Mouse (Mus musculus) kidney, embryonic 15.5 days (tissue): ENCODE data around the gene Klhl26. TPM values are rescaled to one million over a fixed set of nuclear protein-coding genes. Genes with fewer than 3 reads are reported as not detected.

Experiments
- ATAC-seq: fragments of 200-750 bp; cut with Nextera tagmentation; replicated peaks from 2 replicates; pipeline ENCODE4 v1.8.0; 2017; ENCODE audit warnings: moderate TSS enrichment; ENCODE audit not compliant: low FRiP score
- H3K27ac ChIP-seq: fragments of 300-500 bp; sonication (generic); 2 replicates; pipeline ENCODE4 v1.5.1; 2015; ENCODE audit warnings: mild to moderate bottlenecking, inconsistent platforms
- H3K27me3 ChIP-seq: fragments of 300-500 bp; sonication (generic); 2 replicates; pipeline ENCODE4 v1.6.1; 2015; ENCODE audit warnings: inconsistent platforms
- H3K36me3 ChIP-seq: fragments of 300-500 bp; sonication (generic); 2 replicates; pipeline ENCODE4 v1.6.1; 2015; ENCODE audit warnings: inconsistent platforms
- H3K4me1 ChIP-seq: fragments of 300-500 bp; sonication (generic); 2 replicates; pipeline ENCODE4 v1.6.1; 2015; ENCODE audit warnings: inconsistent platforms
- H3K4me2 ChIP-seq: fragments of 300-500 bp; sonication (generic); 2 replicates; pipeline ENCODE4 v1.6.1; 2015; ENCODE audit warnings: moderate library complexity, mild to moderate bottlenecking, inconsistent platforms
- H3K4me3 ChIP-seq: fragments of 300-500 bp; sonication (generic); replicated peaks from 2 replicates; pipeline ENCODE4 v1.5.1; 2015; ENCODE audit warnings: mild to moderate bottlenecking, inconsistent platforms
- H3K9ac ChIP-seq: fragments of 300-500 bp; sonication (generic); 2 replicates; pipeline ENCODE4 v1.6.1; 2015; ENCODE audit warnings: mild to moderate bottlenecking, inconsistent platforms
- H3K9me3 ChIP-seq: fragments of 300-500 bp; sonication (generic); replicated peaks from 2 replicates; pipeline ENCODE4 v1.6.1; 2016; ENCODE audit warnings: inconsistent platforms
- WGBS: fragments of 180-500 bp; shearing (Covaris S2); methylation state at CpG from one replicate; pipeline ENCODE4 v1.1.7; 2015; ENCODE audit warnings: mixed read lengths; 5-methylcytosine and 5-hydroxymethylcytosine counted together
- polyA plus RNA-seq: library from polyadenylated mRNA; unstranded; fragments of >200 nt; fragmentation: Nextera tagmentation; extraction: Ambion mirVana; gene quantifications from 2 replicates; pipeline ENCODE4 v1.2.1, GENCODE M21; 2015

The Klhl26 gene
- polyA plus RNA-seq, 1 experiment from 2014 or later: 23.5 TPM

DNA sequence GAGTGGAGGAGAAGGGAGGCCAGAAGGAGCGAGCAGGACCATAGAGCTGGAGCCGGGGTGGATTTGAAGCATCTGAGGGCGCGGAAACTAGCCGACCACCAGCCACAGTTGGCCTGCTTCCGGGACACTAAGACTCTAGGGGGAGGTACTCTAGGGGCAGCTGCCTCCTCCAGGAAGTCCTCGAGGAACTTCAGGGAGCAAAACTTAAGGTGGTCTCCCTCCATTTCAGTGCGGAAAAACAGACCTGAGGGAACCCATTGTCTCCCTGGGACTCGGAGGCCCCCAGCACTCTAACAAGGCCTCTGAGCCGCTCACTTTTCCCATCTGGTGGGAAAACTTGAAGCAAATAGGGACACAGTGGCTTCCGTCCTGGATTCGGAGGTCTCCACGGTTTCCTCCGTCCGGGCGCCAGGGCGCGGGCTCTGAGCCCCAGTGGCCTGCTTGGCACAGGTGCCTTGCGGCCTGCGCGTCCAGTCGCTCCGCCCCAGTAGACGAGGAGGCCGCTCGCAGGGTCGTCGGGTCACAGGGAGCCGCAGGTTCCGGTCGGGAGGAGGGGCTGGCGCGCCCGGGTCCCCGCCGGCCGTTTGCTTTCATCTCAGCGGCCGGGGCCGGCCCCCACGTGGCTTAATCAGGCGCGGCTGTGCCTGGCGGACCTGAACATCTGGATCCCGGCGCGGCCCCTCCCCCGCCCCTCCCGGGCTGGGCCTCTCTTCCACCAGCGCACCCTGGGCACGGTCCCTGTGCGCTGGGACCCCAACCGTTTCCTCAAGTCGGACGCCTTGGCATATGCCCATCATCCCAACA lies 11.4 kb upstream of the Klhl26 start:
- Histone ChIP-seq H3K4me3 (peak overlapping the region; percentile 39), H3K4me1 (peaks cover 63% of the 10 kb centered on the region), H3K9ac (no peak overlapping the region; the same call in 1 of the 2 replicates), H3K9me3 (no peaks in the 10 kb centered on the region), H3K4me2 (peak overlapping the region; percentile 65), H3K36me3 (no peaks in the 10 kb centered on the region), H3K27me3 (peaks cover 96% of the 10 kb centered on the region), H3K27ac (0 out of 2 replicates have a peak overlapping the region, but pooled peaks have one; percentile 37)
- ATAC-seq: peak; percentile 38
- WGBS: 3% methylated on average over 53 of the region's 55 CpGs

DNA sequence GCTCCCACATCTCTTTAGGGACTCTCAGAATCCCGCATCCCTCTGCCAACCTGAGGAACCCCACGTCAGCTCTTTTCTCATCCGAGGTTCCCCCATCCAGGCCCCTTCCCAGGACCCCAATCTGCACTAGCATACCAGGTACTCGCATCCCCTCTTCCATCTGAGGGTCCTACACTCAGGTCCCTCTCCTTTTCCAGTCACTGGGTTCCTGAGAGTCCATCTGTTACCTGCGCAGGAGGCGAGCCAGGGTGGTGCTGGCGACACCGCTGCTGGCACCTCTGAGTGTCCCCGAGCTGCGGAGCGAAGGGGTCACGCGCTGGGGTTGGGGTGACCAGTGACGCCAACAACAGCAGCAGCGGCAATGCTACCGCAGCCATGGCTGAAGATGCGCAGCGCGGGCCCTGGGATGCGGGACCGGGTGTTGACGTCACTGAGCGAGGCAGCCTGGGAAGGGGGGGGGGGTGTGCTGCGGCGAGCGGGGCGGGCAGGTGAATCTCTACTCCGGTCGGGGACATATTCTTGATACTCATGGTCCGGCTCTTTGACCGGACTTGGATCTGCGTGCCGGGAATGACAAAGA lies 10.3 kb upstream of the Klhl26 start, which contains the start of gene Tmem59l:
Tmem59l (minus strand) TSS at position 418 of the 580 bp plus-strand sequence.
- Histone ChIP-seq H3K36me3 (no peaks in the 10 kb centered on the region), H3K27ac (0 out of 2 replicates have a peak within 1 kb of the TSS, but pooled peaks have one; percentile 37), H3K9ac (no peak within 1 kb of the TSS; the same call in 1 of the 2 replicates), H3K4me2 (peak within 1 kb of the TSS; percentile 65), H3K4me1 (peaks cover 51% of the 10 kb centered on the region), H3K4me3 (peak within 1 kb of the TSS; percentile 39), H3K27me3 (peaks cover 94% of the 10 kb centered on the region), H3K9me3 (no peaks in the 10 kb centered on the region)
- 5% methylated on average over 33 of the region's 33 CpGs for WGBS
- ATAC-seq: no peak

DNA sequence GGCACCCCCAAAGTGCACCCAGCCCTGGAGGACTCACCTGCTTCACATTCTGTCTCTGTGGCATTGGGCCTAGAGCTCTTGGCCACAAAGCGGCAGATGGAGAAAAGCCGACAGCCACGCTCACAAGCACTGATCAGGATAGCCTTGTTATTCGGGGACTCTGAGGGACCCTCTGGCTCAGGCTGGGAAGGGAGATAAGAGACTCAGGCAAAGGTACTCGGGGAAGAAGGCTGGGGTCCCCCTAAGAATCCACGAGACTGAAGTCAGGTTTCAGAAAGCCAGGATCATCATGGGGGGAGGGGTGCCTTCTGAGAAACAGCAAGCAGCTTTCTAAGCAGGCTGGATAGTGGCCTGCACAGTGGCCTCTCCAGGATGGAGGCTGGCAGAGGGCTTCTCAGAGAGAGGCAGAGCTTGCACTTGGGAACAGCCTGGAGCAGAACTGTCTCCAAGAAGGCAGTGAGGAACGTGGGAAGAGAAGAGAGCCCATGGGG lies 9.5 kb upstream of the Klhl26 start:
- ATAC-seq: no peak
- Histone ChIP-seq H3K4me3 (no peak overlapping the region), H3K27ac (no peak overlapping the region), H3K4me1 (peaks cover 43% of the 10 kb centered on the region), H3K9ac (no peak overlapping the region), H3K4me2 (no peak overlapping the region), H3K27me3 (peaks cover 92% of the 10 kb centered on the region), H3K9me3 (no peaks in the 10 kb centered on the region), H3K36me3 (no peaks in the 10 kb centered on the region)
- WGBS: 59% methylated on average over 7 of the region's 7 CpGs

DNA sequence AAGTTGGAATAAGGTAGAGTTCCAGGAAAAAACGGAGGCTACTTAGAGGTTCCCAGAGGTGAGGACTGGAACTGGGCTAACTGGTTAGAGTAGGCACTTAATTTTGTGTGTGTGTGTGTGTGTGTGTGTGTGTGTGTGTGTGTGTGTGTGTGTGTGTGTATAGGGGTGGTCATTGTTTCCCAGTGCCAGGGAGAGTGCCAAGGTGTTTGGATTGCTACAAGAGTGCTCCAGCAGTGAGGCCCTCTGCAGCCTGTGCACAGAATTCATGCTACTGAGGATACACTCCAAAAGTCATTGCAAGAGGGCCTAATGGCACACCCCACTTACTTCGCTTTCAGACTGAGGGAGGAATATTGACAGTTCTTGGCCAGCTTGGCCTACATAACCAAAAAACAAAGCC lies 6.2 kb upstream of the Klhl26 start:
- 65% methylated on average over 2 of the region's 2 CpGs for WGBS
- no peak overlapping the region for H3K27ac ChIP-seq
- no peak for ATAC-seq

DNA sequence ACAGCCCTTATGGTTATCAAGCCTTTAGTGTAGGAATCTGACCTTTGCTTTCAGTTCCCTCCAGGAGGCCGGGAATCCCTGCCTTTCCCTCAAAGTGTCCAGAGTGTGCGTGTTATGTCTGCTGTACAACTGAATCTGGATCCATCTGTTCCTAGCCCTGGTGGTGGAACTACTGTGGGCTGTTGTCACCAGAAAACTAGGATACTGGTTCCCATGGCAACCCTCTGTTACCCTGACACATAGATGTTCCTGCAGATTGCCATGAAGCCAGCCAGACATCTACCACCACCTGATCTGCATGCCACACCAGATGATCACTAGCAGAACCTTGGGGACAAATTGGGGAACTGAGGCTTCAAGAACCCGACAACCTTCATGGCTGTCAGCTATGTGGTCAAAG lies 5.1 kb upstream of the Klhl26 start:
- Histone ChIP-seq H3K27me3 (peaks cover 66% of the 10 kb centered on the region), H3K27ac (no peak overlapping the region), H3K4me1 (peaks cover 16% of the 10 kb centered on the region), H3K36me3 (no peaks in the 10 kb centered on the region), H3K4me2 (no peak overlapping the region), H3K9me3 (no peaks in the 10 kb centered on the region), H3K4me3 (no peak overlapping the region), H3K9ac (no peak overlapping the region)
- WGBS: 80% methylated on average over 3 of the region's 3 CpGs
- no peak for ATAC-seq

More for the DNA sequence above, 6.2 kb upstream of the Klhl26 start:
- Histone ChIP-seq H3K4me2 (no peak overlapping the region), H3K36me3 (no peaks in the 10 kb centered on the region), H3K9me3 (no peaks in the 10 kb centered on the region), H3K4me1 (peaks cover 13% of the 10 kb centered on the region), H3K4me3 (no peak overlapping the region), H3K27me3 (peaks cover 74% of the 10 kb centered on the region), H3K9ac (no peak overlapping the region)

DNA sequence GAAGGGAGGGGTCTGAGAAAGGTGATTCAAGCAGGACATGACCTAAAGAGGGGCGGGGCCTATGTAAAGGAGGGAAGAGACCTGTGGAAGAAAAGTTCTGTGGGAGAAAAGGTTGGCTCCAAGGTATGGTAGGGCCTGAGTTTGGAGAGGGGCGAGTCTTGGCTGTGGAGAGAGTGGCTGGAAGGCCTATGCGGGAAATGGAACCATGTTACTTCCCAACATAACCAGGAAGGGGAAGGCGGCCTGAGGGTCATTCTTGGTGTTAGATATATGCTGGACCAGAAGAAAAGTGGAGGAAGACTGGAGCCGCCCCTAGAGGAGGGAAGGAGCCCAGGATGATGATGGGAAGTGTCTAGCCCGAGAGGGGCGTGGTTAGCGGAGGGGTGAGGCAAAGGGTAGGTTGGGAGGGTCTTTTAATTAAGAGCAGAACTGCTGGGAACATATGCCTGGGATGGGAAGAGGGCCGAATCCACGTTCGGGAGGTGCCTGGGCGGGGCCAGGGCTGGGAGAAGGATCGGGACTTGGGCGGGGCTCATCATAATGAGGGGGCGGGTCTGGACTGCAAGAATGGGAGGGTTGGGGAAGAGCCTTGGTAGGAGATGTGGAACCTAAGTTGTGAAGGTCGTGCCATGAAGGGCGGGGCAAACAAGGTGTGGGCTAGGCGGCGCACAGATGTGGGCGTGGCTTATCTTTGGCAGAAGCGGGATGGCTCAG lies 658 bp upstream of the Klhl26 start:
- Histone ChIP-seq H3K27me3 (peaks cover 25% of the 10 kb centered on the region; the same call in 1 of the 2 replicates), H3K4me3 (peak overlapping the region; percentile 84), H3K36me3 (no peaks in the 10 kb centered on the region), H3K9ac (peak overlapping the region; percentile 17; the same call in 1 of the 2 replicates), H3K4me2 (peak overlapping the region; percentile 87), H3K4me1 (peaks cover 27% of the 10 kb centered on the region), H3K27ac (peak overlapping the region; percentile 83), H3K9me3 (no peaks in the 10 kb centered on the region)
- WGBS: 1% methylated on average over 21 of the region's 21 CpGs
- peak; percentile 47 for ATAC-seq

DNA sequence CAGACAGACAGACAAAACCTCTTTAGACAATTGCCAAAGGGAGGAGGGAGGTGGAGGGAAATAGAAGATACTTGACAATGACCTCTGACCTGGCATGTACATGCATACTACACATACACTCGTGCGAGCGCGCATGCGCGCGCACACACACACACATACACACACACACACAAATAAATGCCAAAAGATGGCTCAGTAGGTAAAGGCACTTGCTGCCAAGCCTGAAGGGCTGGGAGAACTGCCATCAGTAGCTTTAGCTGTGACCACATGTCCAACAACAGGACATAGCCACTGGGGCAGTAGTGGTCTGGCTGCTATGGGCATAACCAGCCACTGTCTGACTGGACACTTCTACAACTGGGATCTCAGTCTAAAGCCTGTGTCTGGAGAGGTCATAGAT lies 4.9 kb downstream of the Klhl26 start:
- no peak for ATAC-seq

DNA sequence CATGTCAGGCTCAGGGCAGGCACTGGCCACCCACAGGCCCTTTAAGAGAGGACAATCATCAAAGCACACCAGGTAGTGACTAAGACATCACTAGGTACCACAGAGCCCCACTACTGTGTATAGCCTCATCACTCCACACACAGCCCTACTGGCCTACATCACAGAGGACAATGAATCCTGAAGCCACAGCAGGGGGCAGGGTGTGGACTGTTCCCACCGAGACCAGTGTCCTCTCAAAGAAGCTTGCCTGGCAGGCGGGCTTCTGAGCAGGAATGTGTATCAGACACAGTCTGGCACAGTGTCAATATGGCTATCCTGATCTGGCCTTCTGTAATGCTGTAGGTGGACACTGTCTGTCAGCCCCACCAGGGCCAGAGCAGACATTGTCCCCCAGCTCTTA lies 6.8 kb downstream of the Klhl26 start:
- H3K36me3 ChIP-seq: 0 out of 2 replicates have a peak, but pooled peaks cover 9% of the 10 kb centered on the region
- no peak overlapping the region for H3K4me2 ChIP-seq
- no peak overlapping the region for H3K27ac ChIP-seq
- H3K4me3 ChIP-seq: no peak overlapping the region
- ATAC-seq: no peak
- H3K4me1 ChIP-seq: peaks cover 30% of the 10 kb centered on the region
- no peak overlapping the region for H3K9ac ChIP-seq
- WGBS: 75% methylated on average over 2 of the region's 2 CpGs
- no peaks in the 10 kb centered on the region for H3K27me3 ChIP-seq
- no peaks in the 10 kb centered on the region for H3K9me3 ChIP-seq

More for the DNA sequence above, 4.9 kb downstream of the Klhl26 start:
- no peak overlapping the region for H3K4me2 ChIP-seq
- H3K27me3 ChIP-seq: no peaks in the 10 kb centered on the region
- no peak overlapping the region for H3K4me3 ChIP-seq
- no peak overlapping the region for H3K9ac ChIP-seq
- 0 out of 2 replicates have a peak, but pooled peaks cover 3% of the 10 kb centered on the region for H3K36me3 ChIP-seq
- 98% methylated on average over 7 of the region's 7 CpGs for WGBS
- H3K9me3 ChIP-seq: no peaks in the 10 kb centered on the region
- H3K27ac ChIP-seq: no peak overlapping the region
- peaks cover 35% of the 10 kb centered on the region for H3K4me1 ChIP-seq

DNA sequence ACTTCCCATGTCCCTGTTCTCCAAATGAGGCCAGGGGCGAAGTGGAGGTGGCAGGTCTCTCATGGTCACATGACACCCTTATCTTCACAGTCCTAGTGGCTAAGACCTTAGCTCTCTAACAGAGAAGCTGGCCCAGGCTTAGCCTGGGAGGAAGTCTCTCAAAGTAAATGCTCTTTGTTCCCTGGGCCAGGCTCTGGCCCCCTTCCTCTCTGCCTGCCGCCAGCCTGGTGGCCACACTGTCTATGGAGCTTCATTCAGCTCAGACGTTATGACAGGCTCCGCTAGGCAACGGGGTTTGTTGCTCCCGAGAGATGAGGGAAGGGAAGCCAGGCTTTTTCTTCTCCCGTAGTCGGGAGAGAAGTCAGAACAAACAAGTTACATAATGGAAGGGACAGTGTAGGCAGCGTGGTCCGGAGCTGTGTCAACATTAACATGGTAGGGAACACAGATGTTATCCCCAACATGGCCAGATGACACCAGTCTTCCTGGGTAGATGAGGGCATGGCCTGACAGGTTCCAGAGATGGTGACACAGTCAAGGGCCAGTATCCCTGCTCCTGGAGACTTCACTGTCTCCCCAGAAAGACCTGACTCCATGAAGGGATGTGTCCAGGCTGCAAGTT lies 7.4 kb downstream of the Klhl26 start:
- 52% methylated on average over 10 of the region's 10 CpGs for WGBS
- no peak overlapping the region for H3K27ac ChIP-seq
- no peak for ATAC-seq
- no peak overlapping the region for H3K4me3 ChIP-seq
- H3K9me3 ChIP-seq: no peaks in the 10 kb centered on the region
- no peaks in the 10 kb centered on the region for H3K27me3 ChIP-seq
- 0 out of 2 replicates have a peak, but pooled peaks cover 9% of the 10 kb centered on the region for H3K36me3 ChIP-seq
- peaks cover 30% of the 10 kb centered on the region for H3K4me1 ChIP-seq
- H3K9ac ChIP-seq: no peak overlapping the region
- H3K4me2 ChIP-seq: no peak overlapping the region

DNA sequence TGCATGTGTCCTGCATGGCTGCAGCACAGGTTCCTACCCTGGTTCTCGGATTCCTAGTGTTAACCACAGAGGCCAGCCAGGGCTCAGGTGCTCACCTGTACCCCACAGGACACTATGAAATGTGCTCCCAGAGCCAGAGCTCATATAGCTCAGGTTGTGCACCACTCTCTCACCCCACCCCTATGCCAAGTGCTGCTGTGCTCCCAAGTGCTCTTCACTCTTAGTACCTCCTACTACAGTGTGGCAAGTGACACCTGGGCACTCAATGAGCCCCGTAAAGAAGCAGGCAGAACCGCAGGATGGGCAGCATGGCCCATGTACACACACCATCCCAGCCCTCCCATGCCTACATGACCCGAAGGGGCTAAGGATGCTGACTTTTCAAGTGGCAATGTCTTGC lies 8.0 kb downstream of the Klhl26 start:
- Histone ChIP-seq H3K27ac (no peak overlapping the region), H3K36me3 (0 out of 2 replicates have a peak, but pooled peaks cover 9% of the 10 kb centered on the region), H3K27me3 (no peaks in the 10 kb centered on the region), H3K4me1 (peaks cover 30% of the 10 kb centered on the region), H3K4me3 (no peak overlapping the region), H3K4me2 (no peak overlapping the region), H3K9ac (no peak overlapping the region), H3K9me3 (no peaks in the 10 kb centered on the region)
- WGBS: 83% methylated on average over 4 of the region's 4 CpGs
- no peak for ATAC-seq

DNA sequence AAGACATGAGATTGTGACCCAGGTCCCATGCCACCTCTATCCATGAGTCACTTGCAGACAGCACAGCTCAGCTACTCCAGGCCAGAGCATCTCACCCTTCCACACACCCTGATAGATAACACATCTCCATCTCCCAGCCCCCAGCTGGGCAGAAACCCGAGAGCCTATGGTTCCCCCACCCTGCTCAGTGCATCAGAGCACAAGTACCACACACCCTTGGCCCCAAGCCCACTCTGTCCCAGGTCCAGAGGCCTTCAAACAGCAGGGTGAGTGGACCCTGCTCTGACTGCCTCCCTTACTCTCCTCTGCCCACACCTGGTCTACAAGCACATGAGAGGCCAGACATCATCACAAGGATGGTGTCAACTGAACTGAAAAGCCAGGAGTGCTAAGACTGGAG lies 8.9 kb downstream of the Klhl26 start:
- Histone ChIP-seq H3K36me3 (0 out of 2 replicates have a peak, but pooled peaks cover 9% of the 10 kb centered on the region), H3K9ac (no peak overlapping the region), H3K4me3 (no peak overlapping the region), H3K4me1 (peaks cover 30% of the 10 kb centered on the region), H3K9me3 (no peaks in the 10 kb centered on the region), H3K27ac (no peak overlapping the region), H3K27me3 (no peaks in the 10 kb centered on the region), H3K4me2 (no peak overlapping the region)
- ATAC-seq: no peak
- WGBS: 44% methylated on average over 1 of the region's 1 CpGs
